In genomic region chr6:124930231-124930630, GRCm38 (mm10) we compare ENCODE assay signal across 8 mouse cellular contexts. TPM values are rescaled to one million over a fixed set of nuclear protein-coding genes. Genes with fewer than 3 reads are reported as not detected.
DNase-seq lines count a peak whose midpoint lies in the region; ATAC-seq lines count a peak whose summit lies in the region.

No protein-coding gene starts in this region.

- no peaks in the 10 kb centered on the region for H3K9me3 ChIP-seq in heart, embryonic 12.5 days (replicated peaks)
- no peaks in the 10 kb centered on the region for H3K9me3 ChIP-seq in embryonic facial prominence, embryonic 11.5 days (replicated peaks; ENCODE audit: control insufficient read depth, low read length)
- no peaks in the 10 kb centered on the region for H3K9me3 ChIP-seq in intestine, embryonic 16.5 days (ENCODE audit: control insufficient read depth, low read length)

- no peak for ATAC-seq in heart, embryonic 12.5 days (ENCODE audit: insufficient number of reproducible peaks, low FRiP score)
- no peak for ATAC-seq in embryonic facial prominence, embryonic 11.5 days (replicated peaks; ENCODE audit: insufficient number of reproducible peaks, low FRiP score, low TSS enrichment, low read depth)
- 0 out of 2 replicates have a peak, but pooled peaks have one; percentile 0 for ATAC-seq in intestine, embryonic 16.5 days

- peak overlapping the region; percentile 93 for H3K4me2 ChIP-seq in heart, embryonic 12.5 days
- peak overlapping the region; percentile 42 for H3K4me2 ChIP-seq in embryonic facial prominence, embryonic 11.5 days (ENCODE audit: low read depth, low read length)
- peak overlapping the region; percentile 39; the same call in 1 of the 2 replicates for H3K4me2 ChIP-seq in intestine, embryonic 16.5 days (ENCODE audit: low read depth, low read length)

- 59% methylated on average over 1 of the region's 1 CpGs for WGBS in heart, embryonic 12.5 days
- WGBS in embryonic facial prominence, embryonic 11.5 days = 13% methylated on average over 1 of the region's 1 CpGs
- 39% methylated on average over 1 of the region's 1 CpGs for WGBS in intestine, embryonic 16.5 days

- peak overlapping the region; percentile 63; the same call in 1 of the 2 replicates for H3K9ac ChIP-seq in heart, embryonic 12.5 days
- peak overlapping the region; percentile 92 for H3K9ac ChIP-seq in embryonic facial prominence, embryonic 11.5 days (replicated peaks; ENCODE audit: low read length)
- peak overlapping the region; percentile 62; the same call in 1 of the 2 replicates for H3K9ac ChIP-seq in intestine, embryonic 16.5 days (ENCODE audit: low read depth, low read length)

- no peaks in the 10 kb centered on the region for H3K27me3 ChIP-seq in heart, embryonic 12.5 days (replicated peaks)
- H3K27me3 ChIP-seq in embryonic facial prominence, embryonic 11.5 days (ENCODE audit: control insufficient read depth, insufficient read depth, low read length) = no peaks in the 10 kb centered on the region
- H3K27me3 ChIP-seq in intestine, embryonic 16.5 days (replicated peaks; ENCODE audit: control insufficient read depth, insufficient read depth, low read length) = no peaks in the 10 kb centered on the region

- peaks cover 29% of the 10 kb centered on the region for H3K4me1 ChIP-seq in heart, embryonic 12.5 days (replicated peaks)
- peaks cover 7% of the 10 kb centered on the region for H3K4me1 ChIP-seq in embryonic facial prominence, embryonic 11.5 days (ENCODE audit: control insufficient read depth, insufficient read depth, low read length)
- peaks cover 42% of the 10 kb centered on the region for H3K4me1 ChIP-seq in intestine, embryonic 16.5 days (ENCODE audit: control insufficient read depth, insufficient read depth, low read length)

- peak overlapping the region; percentile 97 for H3K4me3 ChIP-seq in heart, embryonic 12.5 days
- H3K4me3 ChIP-seq in embryonic facial prominence, embryonic 11.5 days (ENCODE audit: low read depth, low read length) = peak overlapping the region; percentile 88
- peak overlapping the region; percentile 98 for H3K4me3 ChIP-seq in intestine, embryonic 16.5 days (ENCODE audit: low read length)

- H3K27ac ChIP-seq in heart, embryonic 12.5 days (ENCODE audit: poor library complexity, severe bottlenecking) = peak overlapping the region; percentile 98
- peak overlapping the region; percentile 88; the same call in 1 of the 2 replicates for H3K27ac ChIP-seq in embryonic facial prominence, embryonic 11.5 days (replicated peaks; ENCODE audit: low read depth, low read length)
- peak overlapping the region; percentile 92 for H3K27ac ChIP-seq in intestine, embryonic 16.5 days (ENCODE audit: low read length)

- H3K36me3 ChIP-seq in heart, embryonic 12.5 days = peaks cover 26% of the 10 kb centered on the region
- peaks cover 6% of the 10 kb centered on the region; the same call in 1 of the 2 replicates for H3K36me3 ChIP-seq in embryonic facial prominence, embryonic 11.5 days (replicated peaks; ENCODE audit: control insufficient read depth, insufficient read depth, low read depth, low read length)
- H3K36me3 ChIP-seq in intestine, embryonic 16.5 days (ENCODE audit: control insufficient read depth, insufficient read depth, low read length) = peaks cover 13% of the 10 kb centered on the region; the same call in 1 of the 2 replicates

- DNase-seq in heart, adult 8-10 months (ENCODE audit: low spot score) = no peak
- DNase-seq in embryonic facial prominence, embryonic 11.5 days (ENCODE audit: low spot score) = no peak
- peak; percentile 59 for DNase-seq in lung, postnatal 10 days
- DNase-seq in ovary, postnatal 14 days (ENCODE audit: low spot score) = no peak
- DNase-seq in yolk sac, embryonic 10.5 days (ENCODE audit: low spot score) = no peak
- no peak for DNase-seq in right cerebral cortex, postnatal 36 days (ENCODE audit: low spot score in 2 of 2)

RNA-seq across cellular contexts. Expression of gene Mlf2, which starts 1.0 kb away (rescaled TPM):
- 357 and 358 TPM in 2 replicates for polyA plus RNA-seq in heart, embryonic 12.5 days (2016; fragmentation: Nextera tagmentation; extraction: Ambion mirVana)
- 100 to 1,000 TPM; 177 to 202 (median 195) TPM for total RNA-seq in heart, adult 8-10 months (2022)
- polyA plus RNA-seq in embryonic facial prominence, embryonic 11.5 days (2014; fragmentation: Nextera tagmentation; extraction: Ambion mirVana) = 391 and 402 TPM in 2 replicates
- polyA plus RNA-seq in intestine, embryonic 16.5 days (2015; fragmentation: Nextera tagmentation; extraction: Ambion mirVana) = 296 and 299 TPM in 2 replicates

RNA-seq across cellular contexts. Expression of gene Ptms, which starts 10.3 kb away (rescaled TPM):
- polyA plus RNA-seq in heart, embryonic 12.5 days (2016; fragmentation: Nextera tagmentation; extraction: Ambion mirVana) = 233 and 243 TPM in 2 replicates
- total RNA-seq in heart, adult 8-10 months (2022) = 100 to 1,000 TPM; 116 to 160 (median 152) TPM
- 184 and 213 TPM in 2 replicates for polyA plus RNA-seq in embryonic facial prominence, embryonic 11.5 days (2014; fragmentation: Nextera tagmentation; extraction: Ambion mirVana)
- polyA plus RNA-seq in intestine, embryonic 16.5 days (2015; fragmentation: Nextera tagmentation; extraction: Ambion mirVana) = 87.8 and 173 TPM in 2 replicates

RNA-seq across cellular contexts. Expression of gene Lag3, which starts 18.7 kb away (rescaled TPM):
- polyA plus RNA-seq in heart, embryonic 12.5 days (2016; fragmentation: Nextera tagmentation; extraction: Ambion mirVana) = 1.4 and 1.5 TPM in 2 replicates
- total RNA-seq in heart, adult 8-10 months (2022) = under 1 TPM in 2 of 4 experiments, not detected in 2; 0.24 to 0.75 TPM
- 1.7 and 1.8 TPM in 2 replicates for polyA plus RNA-seq in embryonic facial prominence, embryonic 11.5 days (2014; fragmentation: Nextera tagmentation; extraction: Ambion mirVana)
- 1.9 TPM in 2 replicates for polyA plus RNA-seq in intestine, embryonic 16.5 days (2015; fragmentation: Nextera tagmentation; extraction: Ambion mirVana)

RNA-seq across cellular contexts. Expression of gene Cops7a, which starts 35.1 kb away (rescaled TPM):
- polyA plus RNA-seq in heart, embryonic 12.5 days (2016; fragmentation: Nextera tagmentation; extraction: Ambion mirVana) = 148 and 149 TPM in 2 replicates
- total RNA-seq in heart, adult 8-10 months (2022) = 100 to 1,000 TPM in 2 of 4 experiments, 10 to 100 TPM in 2; 98.1 to 109 (median 103) TPM
- polyA plus RNA-seq in embryonic facial prominence, embryonic 11.5 days (2014; fragmentation: Nextera tagmentation; extraction: Ambion mirVana) = 118 and 125 TPM in 2 replicates
- 170 and 176 TPM in 2 replicates for polyA plus RNA-seq in intestine, embryonic 16.5 days (2015; fragmentation: Nextera tagmentation; extraction: Ambion mirVana)

RNA-seq across cellular contexts. Expression of gene Cd4, which starts 42.2 kb away (rescaled TPM):
- not detected in 2 replicates for polyA plus RNA-seq in heart, embryonic 12.5 days (2016; fragmentation: Nextera tagmentation; extraction: Ambion mirVana)
- under 1 TPM; 0.19 to 0.54 (median 0.25) TPM for total RNA-seq in heart, adult 8-10 months (2022)
- polyA plus RNA-seq in embryonic facial prominence, embryonic 11.5 days (2014; fragmentation: Nextera tagmentation; extraction: Ambion mirVana) = not detected in 2 replicates
- 0.44 and 0.70 TPM in 2 replicates for polyA plus RNA-seq in intestine, embryonic 16.5 days (2015; fragmentation: Nextera tagmentation; extraction: Ambion mirVana)

Comparison
In these comparisons a context has a peak if more than half of its experiments do, and no peak if none do; other contexts are left out.
1. H3K4me2 ChIP-seq: peak in every context shown above with its lines; median percentile 93 in heart, embryonic 12.5 days; 42 in embryonic facial prominence, embryonic 11.5 days; 39 in intestine, embryonic 16.5 days.